Mouse (Mus musculus) bone marrow, adult 2 months (tissue): Measurements from ENCODE around the gene Hoxb8.

Source experiments
- CTCF ChIP-seq: fragments of 200-500 bp; IDR thresholded peaks from 2 replicates; pipeline ENCODE4 v1.5.1; 2011; ENCODE audit warnings: low read length, control low read depth; ENCODE audit not compliant: control insufficient read depth, insufficient read depth
- POLR2A ChIP-seq: fragments of 200-500 bp; IDR thresholded peaks from 2 replicates; pipeline ENCODE4 v1.6.1; 2011; ENCODE audit warnings: low read depth, mild to moderate bottlenecking, control low read depth, low read length, borderline replicate concordance; ENCODE audit not compliant: control insufficient read depth

DNA sequence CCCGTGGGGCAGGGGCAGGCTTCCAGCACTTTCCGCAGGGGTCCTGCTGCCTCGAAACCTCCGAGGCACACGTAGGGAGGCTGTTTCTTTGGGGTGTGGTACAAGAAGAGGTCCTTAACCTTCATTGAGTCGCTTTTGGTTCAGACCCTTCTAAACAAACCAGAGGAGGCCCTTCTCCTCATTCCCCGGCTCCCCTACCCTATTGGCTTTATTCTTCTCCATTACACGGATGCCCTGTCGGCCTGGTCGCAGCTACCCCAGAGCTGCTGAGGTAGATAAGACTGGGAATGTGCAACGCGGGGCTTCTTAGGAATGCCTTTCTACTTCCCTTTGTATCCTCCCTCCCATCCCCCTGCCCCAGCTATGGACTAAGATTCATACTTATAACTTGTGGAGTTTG is 45.0 kb downstream of the Hoxb8 start:
- TF ChIP-seq CTCF = no peak
- TF ChIP-seq POLR2A = no peak
